Mouse (Mus musculus): ENCODE results near the gene Nup153. TPM values are rescaled to one million over a fixed set of nuclear protein-coding genes. Genes with fewer than 3 reads are reported as not detected.

The Nup153 gene
- polyA plus RNA-seq (2014; fragmentation: Nextera tagmentation; extraction: Ambion mirVana): 27.7 and 29.4 TPM in 2 replicates

DNA sequence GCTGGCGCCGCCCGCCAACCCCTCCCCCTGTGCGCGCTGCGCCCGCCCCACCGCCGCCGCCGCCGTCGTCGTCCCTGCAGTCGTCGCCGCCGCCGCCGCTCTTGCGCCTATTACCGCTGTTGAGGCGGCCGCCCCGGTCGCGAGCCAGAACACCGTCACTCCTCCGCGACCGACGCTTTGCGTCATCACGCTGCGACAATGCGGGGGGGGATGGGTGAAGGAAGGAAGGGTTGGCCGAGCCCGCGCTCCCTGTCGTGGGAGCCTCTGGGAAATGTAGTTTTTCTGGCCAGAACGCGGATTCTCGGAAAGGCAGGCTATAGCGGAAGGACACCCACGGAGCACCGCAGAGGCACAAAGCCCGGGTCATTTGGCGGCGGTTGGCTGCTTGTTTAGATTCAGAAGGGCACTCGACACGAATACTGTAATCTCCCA, at the start of gene Nup153:
Gene Nup153, minus strand, starts transcription at position 104 of the 432 bp plus-strand sequence.
- WGBS: 0% methylated on average over 50 of the region's 51 CpGs
- no peaks in the 10 kb centered on the region for H3K27me3 ChIP-seq (ENCODE audit: control insufficient read depth, insufficient read depth, low read length)
- peak within 1 kb of the TSS; percentile 94 for H3K9ac ChIP-seq (replicated peaks; ENCODE audit: low read depth, low read length)
- peaks cover 9% of the 10 kb centered on the region for H3K4me1 ChIP-seq (ENCODE audit: control insufficient read depth, insufficient read depth, low read length)
- peak within 1 kb of the TSS; percentile 93 for H3K4me2 ChIP-seq (ENCODE audit: low read depth, low read length)
- peak within 1 kb of the TSS; percentile 97 for H3K27ac ChIP-seq (ENCODE audit: low read depth, low read length)
- H3K9me3 ChIP-seq (ENCODE audit: control insufficient read depth, low read length): no peaks in the 10 kb centered on the region
- peak; percentile 96 for ATAC-seq (ENCODE audit: low read depth)
- H3K36me3 ChIP-seq (ENCODE audit: control insufficient read depth, insufficient read depth, low read length): no peaks in the 10 kb centered on the region
- peak within 1 kb of the TSS; percentile 99 for H3K4me3 ChIP-seq (ENCODE audit: low read depth, low read length)

DNA sequence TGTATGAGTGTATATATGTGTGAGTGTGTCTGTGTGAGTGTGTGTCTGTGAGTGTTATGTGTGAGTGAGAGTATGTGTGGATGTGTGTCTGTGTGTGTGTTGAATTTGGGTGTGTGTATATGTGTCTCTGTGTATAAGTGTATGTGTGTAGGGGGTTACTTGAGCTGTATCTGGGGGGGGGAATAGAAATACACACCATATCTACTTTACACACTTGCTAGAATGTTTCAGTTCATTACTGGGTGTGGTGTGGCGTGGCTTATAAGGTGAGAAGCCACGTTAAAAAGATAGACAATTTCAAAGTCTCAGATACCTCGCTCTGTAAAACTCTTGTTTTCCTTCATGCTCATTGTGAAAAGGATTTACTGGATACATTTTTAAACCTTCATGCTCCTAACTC, 49.7 kb upstream of the Nup153 start:
- ATAC-seq (ENCODE audit: low read depth): no peak
- Histone ChIP-seq H3K9ac (replicated peaks; ENCODE audit: low read depth, low read length) (no peak overlapping the region), H3K9me3 (ENCODE audit: control insufficient read depth, low read length) (no peaks in the 10 kb centered on the region), H3K36me3 (ENCODE audit: control insufficient read depth, insufficient read depth, low read length) (peaks cover 6% of the 10 kb centered on the region), H3K4me1 (ENCODE audit: control insufficient read depth, insufficient read depth, low read length) (peaks cover 3% of the 10 kb centered on the region; the same call in 1 of the 2 replicates), H3K27me3 (ENCODE audit: control insufficient read depth, insufficient read depth, low read length) (no peaks in the 10 kb centered on the region), H3K4me2 (ENCODE audit: low read depth, low read length) (no peak overlapping the region), H3K27ac (ENCODE audit: low read depth, low read length) (no peak overlapping the region), H3K4me3 (ENCODE audit: low read depth, low read length) (no peak overlapping the region)
- WGBS: 97% methylated on average over 3 of the region's 3 CpGs

DNA sequence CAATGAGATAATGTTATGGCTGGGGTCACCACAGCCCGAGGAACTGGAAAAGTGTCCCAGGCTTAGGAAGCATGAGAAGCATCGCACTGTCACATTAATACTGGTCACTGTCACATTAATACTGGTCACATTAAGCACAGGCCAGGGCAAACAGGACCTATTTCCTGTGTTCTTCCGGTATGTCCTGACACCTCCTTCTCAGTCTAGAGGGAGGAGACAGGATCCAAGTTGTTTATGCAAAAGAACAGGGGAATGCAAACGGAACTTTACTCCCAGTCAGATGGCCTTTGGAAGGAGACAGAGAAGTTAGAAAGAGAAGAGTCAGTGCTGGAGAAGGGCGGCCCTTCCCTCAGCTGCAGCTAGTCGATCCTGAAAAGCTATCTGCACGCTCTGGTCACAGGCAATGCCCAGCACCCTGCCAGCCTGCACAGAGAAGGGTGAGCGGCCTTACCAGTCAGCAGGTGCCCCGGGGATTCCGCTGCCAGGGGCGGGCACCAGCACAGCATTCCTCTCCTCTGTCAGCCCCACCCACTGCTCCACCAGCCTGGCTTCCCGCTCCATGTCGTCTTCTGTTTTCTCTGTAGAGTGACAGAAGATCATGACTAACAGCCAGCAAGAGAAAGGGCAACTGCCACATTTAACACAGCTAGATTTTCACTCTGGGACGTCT, 49.0 kb upstream of the Nup153 start:
- Histone ChIP-seq H3K9ac (replicated peaks; ENCODE audit: low read depth, low read length) (no peak overlapping the region), H3K9me3 (ENCODE audit: control insufficient read depth, low read length) (no peaks in the 10 kb centered on the region), H3K4me3 (ENCODE audit: low read depth, low read length) (no peak overlapping the region), H3K27me3 (ENCODE audit: control insufficient read depth, insufficient read depth, low read length) (no peaks in the 10 kb centered on the region), H3K36me3 (ENCODE audit: control insufficient read depth, insufficient read depth, low read length) (peaks cover 11% of the 10 kb centered on the region), H3K4me1 (ENCODE audit: control insufficient read depth, insufficient read depth, low read length) (peaks cover 3% of the 10 kb centered on the region; the same call in 1 of the 2 replicates), H3K4me2 (ENCODE audit: low read depth, low read length) (no peak overlapping the region), H3K27ac (ENCODE audit: low read depth, low read length) (no peak overlapping the region)
- ATAC-seq (ENCODE audit: low read depth): no peak
- 85% methylated on average over 14 of the region's 14 CpGs for WGBS

DNA sequence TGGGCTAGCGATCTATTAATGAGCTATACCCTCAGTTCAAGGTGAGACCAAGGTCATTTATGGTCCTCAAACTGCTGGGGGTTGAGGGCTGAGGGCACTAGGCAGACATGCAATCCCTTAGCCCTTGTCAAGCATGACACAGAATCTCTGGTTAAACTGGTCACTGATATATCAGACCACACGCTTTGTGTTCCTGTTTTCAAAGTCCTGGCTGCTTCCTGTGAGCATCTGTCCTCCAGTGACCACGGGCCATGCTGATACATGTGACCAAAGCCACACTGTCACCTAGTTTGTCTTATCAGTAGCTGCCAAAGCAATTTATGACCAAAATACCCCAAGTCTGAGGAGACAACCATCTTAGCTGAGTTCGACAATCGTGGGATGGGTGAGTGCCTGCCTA, 47.3 kb upstream of the Nup153 start:
- Histone ChIP-seq H3K36me3 (ENCODE audit: control insufficient read depth, insufficient read depth, low read length) (peaks cover 14% of the 10 kb centered on the region), H3K27ac (ENCODE audit: low read depth, low read length) (no peak overlapping the region), H3K27me3 (ENCODE audit: control insufficient read depth, insufficient read depth, low read length) (no peaks in the 10 kb centered on the region), H3K4me2 (ENCODE audit: low read depth, low read length) (no peak overlapping the region), H3K9me3 (ENCODE audit: control insufficient read depth, low read length) (no peaks in the 10 kb centered on the region), H3K4me3 (ENCODE audit: low read depth, low read length) (no peak overlapping the region), H3K4me1 (ENCODE audit: control insufficient read depth, insufficient read depth, low read length) (peaks cover 3% of the 10 kb centered on the region; the same call in 1 of the 2 replicates), H3K9ac (replicated peaks; ENCODE audit: low read depth, low read length) (no peak overlapping the region)
- 93% methylated on average over 5 of the region's 5 CpGs for WGBS
- ATAC-seq (ENCODE audit: low read depth): no peak

DNA sequence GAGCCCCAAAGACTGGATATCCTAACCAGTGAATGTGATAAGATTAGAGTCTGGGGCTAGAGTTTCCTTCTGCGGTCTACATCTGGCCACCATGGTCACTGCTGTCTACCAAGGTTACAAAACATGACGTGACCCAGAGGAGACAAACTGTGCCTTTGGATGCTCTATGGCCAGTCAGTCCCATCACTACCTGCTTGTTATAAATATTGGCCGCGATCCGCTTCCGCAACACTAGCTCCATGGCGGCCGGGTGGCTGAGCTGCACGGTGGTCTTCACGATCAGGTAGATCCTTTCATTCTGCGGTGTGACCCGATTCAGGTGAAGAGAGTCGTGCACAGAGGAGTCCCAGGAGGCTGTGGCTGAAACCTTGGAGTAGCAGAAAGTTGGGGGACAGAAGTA, 44.8 kb upstream of the Nup153 start:
- Histone ChIP-seq H3K4me2 (ENCODE audit: low read depth, low read length) (no peak overlapping the region), H3K9ac (replicated peaks; ENCODE audit: low read depth, low read length) (no peak overlapping the region), H3K36me3 (ENCODE audit: control insufficient read depth, insufficient read depth, low read length) (peaks cover 20% of the 10 kb centered on the region), H3K4me1 (ENCODE audit: control insufficient read depth, insufficient read depth, low read length) (no peaks in the 10 kb centered on the region), H3K4me3 (ENCODE audit: low read depth, low read length) (no peak overlapping the region), H3K27ac (ENCODE audit: low read depth, low read length) (no peak overlapping the region), H3K27me3 (ENCODE audit: control insufficient read depth, insufficient read depth, low read length) (no peaks in the 10 kb centered on the region), H3K9me3 (ENCODE audit: control insufficient read depth, low read length) (no peaks in the 10 kb centered on the region)
- ATAC-seq (ENCODE audit: low read depth): no peak
- WGBS: 98% methylated on average over 13 of the region's 13 CpGs

DNA sequence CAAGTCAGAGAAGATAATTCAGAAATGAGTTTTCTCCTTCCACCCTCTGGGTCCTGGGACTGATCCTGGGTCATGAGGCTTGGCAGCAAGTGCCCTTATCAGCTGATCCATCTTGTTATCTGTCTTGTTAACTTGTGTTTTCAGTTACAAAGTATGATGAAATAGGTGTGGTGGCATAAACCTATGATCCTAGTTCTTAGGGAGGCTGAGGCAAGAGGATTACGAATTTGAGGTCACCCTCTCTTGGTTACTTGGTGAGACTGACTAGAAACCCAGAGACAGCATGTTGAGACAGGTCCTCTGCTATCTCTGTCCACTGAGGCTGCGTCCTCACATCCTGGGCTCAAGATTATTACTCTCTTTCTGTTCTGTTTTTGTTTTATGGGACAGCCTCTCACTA, 37.6 kb upstream of the Nup153 start:
- Histone ChIP-seq H3K4me2 (ENCODE audit: low read depth, low read length) (no peak overlapping the region), H3K9ac (replicated peaks; ENCODE audit: low read depth, low read length) (no peak overlapping the region), H3K4me3 (ENCODE audit: low read depth, low read length) (no peak overlapping the region), H3K27ac (ENCODE audit: low read depth, low read length) (no peak overlapping the region), H3K9me3 (ENCODE audit: control insufficient read depth, low read length) (no peaks in the 10 kb centered on the region), H3K4me1 (ENCODE audit: control insufficient read depth, insufficient read depth, low read length) (no peaks in the 10 kb centered on the region), H3K27me3 (ENCODE audit: control insufficient read depth, insufficient read depth, low read length) (no peaks in the 10 kb centered on the region), H3K36me3 (ENCODE audit: control insufficient read depth, insufficient read depth, low read length) (peaks cover 18% of the 10 kb centered on the region)
- no peak for ATAC-seq (ENCODE audit: low read depth)
- 98% methylated on average over 2 of the region's 2 CpGs for WGBS

DNA sequence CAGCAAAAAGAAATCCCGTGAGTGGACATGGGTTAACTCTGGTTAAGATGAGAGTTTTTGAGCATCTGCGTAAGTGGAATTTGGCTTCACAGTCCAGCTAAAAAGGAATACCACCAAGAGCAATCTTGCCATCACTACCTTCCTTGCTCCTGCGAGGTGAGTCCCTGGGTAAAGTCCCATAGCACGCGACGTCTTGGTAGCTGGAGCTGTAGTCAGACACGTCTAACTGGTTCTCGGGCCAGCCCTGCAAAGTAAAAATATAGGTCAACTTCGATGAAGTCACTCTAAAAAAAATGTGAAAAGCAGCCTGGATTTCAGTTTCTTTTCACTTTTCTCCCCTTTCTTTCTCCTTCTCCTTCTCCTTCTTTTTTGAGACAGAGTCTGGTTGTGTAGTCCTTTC, 35.5 kb upstream of the Nup153 start:
- H3K4me2 ChIP-seq (ENCODE audit: low read depth, low read length): no peak overlapping the region

DNA sequence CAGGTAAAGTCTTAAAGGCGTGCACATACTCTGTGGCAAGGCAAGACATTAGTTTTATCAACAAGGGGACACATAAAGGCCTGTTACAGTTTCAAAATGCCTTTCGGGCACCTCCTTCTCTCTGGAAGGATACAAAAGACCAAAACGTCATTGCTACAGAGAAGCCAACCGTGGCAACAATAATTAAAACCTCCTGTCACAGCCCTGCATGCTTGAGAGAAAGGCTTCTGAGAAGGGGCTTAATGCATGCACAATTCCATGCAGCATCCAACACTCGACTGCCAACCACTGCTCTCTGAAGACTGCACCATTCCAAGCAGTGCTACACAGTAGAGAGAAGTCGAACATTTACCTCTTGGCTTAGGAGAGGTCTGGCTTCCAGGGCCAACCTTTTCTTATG, 33.2 kb upstream of the Nup153 start:
- H3K9ac ChIP-seq (replicated peaks; ENCODE audit: low read depth, low read length): no peak overlapping the region
- no peaks in the 10 kb centered on the region for H3K4me1 ChIP-seq (ENCODE audit: control insufficient read depth, insufficient read depth, low read length)
- no peak for ATAC-seq (ENCODE audit: low read depth)
- peaks cover 12% of the 10 kb centered on the region; the same call in 1 of the 2 replicates for H3K36me3 ChIP-seq (ENCODE audit: control insufficient read depth, insufficient read depth, low read length)
- H3K4me2 ChIP-seq (ENCODE audit: low read depth, low read length): no peak overlapping the region
- H3K4me3 ChIP-seq (ENCODE audit: low read depth, low read length): no peak overlapping the region
- no peaks in the 10 kb centered on the region for H3K27me3 ChIP-seq (ENCODE audit: control insufficient read depth, insufficient read depth, low read length)
- H3K27ac ChIP-seq (ENCODE audit: low read depth, low read length): no peak overlapping the region
- no peaks in the 10 kb centered on the region for H3K9me3 ChIP-seq (ENCODE audit: control insufficient read depth, low read length)
- 67% methylated on average over 6 of the region's 6 CpGs for WGBS

More for the DNA sequence above, 35.5 kb upstream of the Nup153 start:
- Histone ChIP-seq H3K9me3 (ENCODE audit: control insufficient read depth, low read length) (no peaks in the 10 kb centered on the region), H3K9ac (replicated peaks; ENCODE audit: low read depth, low read length) (no peak overlapping the region), H3K27ac (ENCODE audit: low read depth, low read length) (no peak overlapping the region), H3K4me3 (ENCODE audit: low read depth, low read length) (no peak overlapping the region), H3K27me3 (ENCODE audit: control insufficient read depth, insufficient read depth, low read length) (no peaks in the 10 kb centered on the region), H3K4me1 (ENCODE audit: control insufficient read depth, insufficient read depth, low read length) (no peaks in the 10 kb centered on the region), H3K36me3 (ENCODE audit: control insufficient read depth, insufficient read depth, low read length) (peaks cover 13% of the 10 kb centered on the region)
- 99% methylated on average over 9 of the region's 9 CpGs for whole genome bisulfite sequencing
- no peak for ATAC-seq (ENCODE audit: low read depth)

DNA sequence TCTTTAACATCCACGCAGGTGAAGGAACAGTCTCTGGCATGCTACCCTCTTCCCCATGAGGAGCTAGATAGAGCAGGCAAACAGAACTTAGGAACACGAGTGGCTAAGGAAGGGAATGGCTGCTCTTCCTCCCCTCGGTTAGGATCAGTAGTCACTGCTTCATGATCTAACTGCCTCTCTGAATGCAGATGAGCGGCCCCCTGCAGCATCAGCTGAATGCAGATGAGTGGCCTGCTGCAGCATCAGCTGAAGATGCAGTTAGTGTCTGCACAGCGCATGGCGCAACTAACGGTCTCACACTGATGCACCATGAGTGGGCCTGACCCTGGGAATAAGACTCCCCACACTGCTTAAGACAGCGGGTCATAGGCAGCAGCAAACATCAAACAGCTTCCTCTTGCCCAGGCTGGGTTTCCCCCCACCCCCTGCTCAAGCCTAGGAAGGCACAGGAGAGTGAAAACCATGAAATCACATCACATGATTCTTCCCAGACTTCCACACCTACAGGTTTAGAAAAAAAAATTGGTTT, 31.6 kb upstream of the Nup153 start:
- Histone ChIP-seq H3K36me3 (ENCODE audit: control insufficient read depth, insufficient read depth, low read length) (peaks cover 12% of the 10 kb centered on the region; the same call in 1 of the 2 replicates), H3K4me1 (ENCODE audit: control insufficient read depth, insufficient read depth, low read length) (no peaks in the 10 kb centered on the region), H3K9me3 (ENCODE audit: control insufficient read depth, low read length) (no peaks in the 10 kb centered on the region), H3K27ac (ENCODE audit: low read depth, low read length) (peak overlapping the region; percentile 36; the same call in 1 of the 2 replicates), H3K9ac (replicated peaks; ENCODE audit: low read depth, low read length) (no peak overlapping the region), H3K27me3 (ENCODE audit: control insufficient read depth, insufficient read depth, low read length) (no peaks in the 10 kb centered on the region), H3K4me2 (ENCODE audit: low read depth, low read length) (no peak overlapping the region), H3K4me3 (ENCODE audit: low read depth, low read length) (no peak overlapping the region)
- no peak for ATAC-seq (ENCODE audit: low read depth)
- WGBS: 42% methylated on average over 8 of the region's 8 CpGs
